Mouse (Mus musculus): ENCODE results near the gene Agbl2. TPM values are rescaled to one million over a fixed set of nuclear protein-coding genes. Genes with fewer than 3 reads are reported as not detected.

The Agbl2 gene
- total RNA-seq, 2 experiments from 2014 or later: 0.37 to 0.82 TPM

- DNase-seq (ENCODE audit: low spot score in 2 of 2): no peak
- intact Hi-C loops (cut with DNase I): no loop called here
Observed at GRCm38 (mm10) chr2:90861486-90861885, 79.0 kb downstream of the Agbl2 start.

DNA sequence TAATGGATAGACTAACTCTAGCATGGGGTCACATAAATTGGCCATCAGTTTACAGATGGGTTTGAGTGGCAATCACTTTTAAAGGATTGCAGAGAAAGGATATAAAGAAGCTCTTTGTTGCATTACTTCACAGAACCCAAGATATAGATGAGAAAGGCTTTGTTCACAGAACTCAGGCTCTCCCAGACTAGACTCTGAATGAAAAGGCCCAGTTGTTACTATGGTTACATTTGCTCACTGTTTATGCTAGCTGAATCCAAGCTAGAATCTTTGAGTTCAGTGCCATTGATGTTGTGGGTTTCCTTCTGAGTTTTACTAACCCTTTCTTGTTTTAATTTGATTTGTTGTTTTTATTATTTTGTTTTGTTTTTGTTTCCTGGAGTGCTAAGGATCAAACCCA is 81.7 kb downstream of the Agbl2 start:
- no peak for DNase-seq (ENCODE audit: low spot score in 2 of 2)
- intact Hi-C loops (cut with DNase I): no loop called here

DNA sequence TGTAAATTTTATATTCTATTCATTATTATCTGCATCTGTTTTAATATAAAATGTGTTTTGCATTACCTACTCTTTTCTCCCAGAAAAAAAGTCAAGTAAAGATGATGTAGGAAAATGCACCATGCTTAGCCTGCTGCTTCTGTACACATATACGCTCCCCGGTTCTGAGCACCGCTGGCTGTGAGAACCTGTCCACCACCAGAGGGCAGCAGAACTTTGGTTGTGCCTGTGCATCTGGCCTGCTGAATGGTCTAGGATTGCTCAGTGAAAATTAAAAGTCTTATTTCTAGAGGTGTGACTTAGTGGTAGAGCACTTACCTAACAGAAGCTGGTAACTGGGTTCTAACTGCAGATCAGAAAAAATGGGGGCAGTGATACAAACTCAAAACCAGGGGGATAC is 84.0 kb downstream of the Agbl2 start:
- peak; percentile 81 to 89 for DNase-seq (ENCODE audit: low spot score in 2 of 2)

DNA sequence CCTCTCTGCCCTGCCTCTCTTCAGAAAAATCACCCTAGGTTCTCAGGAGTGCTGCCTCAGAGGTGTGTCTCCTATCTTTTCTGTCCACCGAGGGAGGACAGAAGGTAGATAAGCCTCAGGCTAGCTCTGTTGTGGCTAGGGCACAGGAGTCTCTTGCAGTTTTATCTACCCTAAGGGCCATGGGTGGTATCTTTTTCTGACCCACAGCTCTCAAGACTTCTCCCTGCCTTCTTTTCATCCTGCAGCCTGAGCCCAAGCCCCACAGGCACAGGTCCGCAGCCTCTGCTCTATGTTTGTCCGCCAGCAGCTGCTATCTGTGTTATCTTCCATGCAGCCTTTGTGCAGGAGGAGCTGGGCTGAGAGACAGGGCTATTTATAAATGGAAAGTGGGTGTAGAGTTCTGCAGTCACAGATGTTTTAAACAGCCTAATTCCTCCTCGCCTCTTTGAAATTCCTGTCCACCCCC is 87.6 kb downstream of the Agbl2 start:
- intact Hi-C loops (cut with DNase I): loop anchor here (2.0 to 10.0 kb wide), 2 partner anchors 17 to 95 kb away; no protein-coding TSS in a partner anchor

More for the DNA sequence above, 84.0 kb downstream of the Agbl2 start:
- intact Hi-C loops (cut with DNase I): loop anchor here (2.0 to 5.0 kb wide), 2 partner anchors 194 to 236 kb away; no protein-coding TSS in a partner anchor

DNA sequence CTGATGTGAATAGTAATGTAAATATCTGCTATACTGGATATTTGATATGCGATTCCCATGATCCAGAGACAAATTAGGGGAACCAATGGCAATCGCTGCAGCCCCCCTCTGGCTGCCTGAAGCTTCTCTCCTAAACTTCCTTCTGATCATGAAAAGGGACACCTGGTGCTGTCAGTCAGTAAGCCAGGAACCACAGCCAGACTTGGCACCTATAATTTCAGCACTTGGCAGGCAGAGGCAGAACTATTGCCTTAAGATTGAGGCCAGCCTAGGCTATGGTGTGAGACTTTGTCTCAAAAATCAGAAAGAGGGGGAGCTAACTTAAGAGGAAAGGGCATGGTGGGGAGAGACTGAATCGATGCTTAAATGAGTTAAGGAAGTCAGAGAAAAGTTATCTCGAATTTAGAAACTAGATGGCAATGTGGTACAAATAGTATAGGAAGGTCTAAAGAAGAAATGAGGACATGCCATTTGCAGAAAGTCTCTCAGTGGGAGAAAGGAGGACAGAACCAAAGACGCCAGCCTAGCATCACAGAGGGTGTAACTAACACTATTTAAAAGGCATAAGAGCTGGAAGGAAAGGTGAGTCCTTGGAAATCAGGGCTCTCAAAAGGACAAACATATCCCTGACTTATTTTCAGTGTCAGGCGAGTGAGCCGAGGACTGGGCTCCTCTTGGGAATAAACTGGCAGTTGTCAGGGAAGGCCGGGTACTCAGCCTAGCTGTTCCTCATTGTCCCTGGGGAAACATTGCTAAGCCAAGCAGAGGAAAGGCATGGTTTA is 88.8 kb downstream of the Agbl2 start:
- no peak for DNase-seq (ENCODE audit: low spot score in 2 of 2)
- intact Hi-C loops (cut with DNase I): loop anchor here (2.0 to 10.0 kb wide), 2 partner anchors 15 to 93 kb away; no protein-coding TSS in a partner anchor

More for the DNA sequence above, 87.6 kb downstream of the Agbl2 start:
- DNase-seq (ENCODE audit: low spot score in 2 of 2): peak; percentile 62 to 67

GRCm38 (mm10) chr2:90874025-90874424 is 91.5 kb downstream of the Agbl2 start:
- intact Hi-C loops (cut with DNase I): loop anchor here (10.0 kb wide), 1 partner anchor 91 kb away; no protein-coding TSS in a partner anchor

GRCm38 (mm10) chr2:90875239-90875638 is 92.7 kb downstream of the Agbl2 start:
- intact Hi-C loops (cut with DNase I): loop anchor here (10.0 kb wide), 1 partner anchor 90 kb away; no protein-coding TSS in a partner anchor
- DNase-seq (ENCODE audit: low spot score in 2 of 2): no peak

More at GRCm38 (mm10) chr2:90874025-90874424, 91.5 kb downstream of the Agbl2 start:
- DNase-seq (ENCODE audit: low spot score in 2 of 2): no peak

DNA sequence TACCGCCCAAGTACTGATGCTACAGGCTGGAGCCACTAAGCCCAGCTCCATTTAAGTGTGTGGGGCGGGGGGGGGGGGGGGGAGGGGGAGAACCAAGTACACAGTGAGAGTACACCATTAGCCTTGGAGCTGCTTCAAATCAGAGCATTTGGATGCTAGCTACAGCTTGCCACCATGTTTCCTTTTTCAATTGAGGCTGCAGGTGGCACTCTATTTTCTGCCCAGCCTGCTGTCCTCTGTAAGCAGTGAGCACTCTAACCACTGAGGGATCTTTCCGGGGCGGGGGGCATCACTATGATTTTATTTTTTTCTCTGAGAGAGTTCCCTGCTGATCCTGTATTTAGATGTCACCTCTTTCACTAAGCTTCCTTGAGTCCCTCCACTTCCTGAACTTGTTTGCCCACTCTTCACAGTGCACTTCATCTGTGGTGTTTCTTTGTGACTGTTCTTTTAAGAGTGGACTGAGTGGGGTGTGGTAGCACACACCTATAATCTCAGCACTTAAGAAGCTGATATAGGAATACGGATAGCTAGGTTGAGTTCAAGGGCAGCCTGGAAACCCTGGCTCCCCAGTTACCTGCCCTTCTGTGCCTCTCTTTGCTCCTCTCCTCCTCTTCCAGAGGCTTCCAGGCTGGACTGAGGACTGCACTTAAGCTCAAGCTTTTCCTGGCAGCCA is 95.2 kb downstream of the Agbl2 start:
- intact Hi-C loops (cut with DNase I): loop anchor here (10.0 kb wide), 1 partner anchor 87 kb away; no protein-coding TSS in a partner anchor
- DNase-seq (ENCODE audit: low spot score in 2 of 2): no peak

DNA sequence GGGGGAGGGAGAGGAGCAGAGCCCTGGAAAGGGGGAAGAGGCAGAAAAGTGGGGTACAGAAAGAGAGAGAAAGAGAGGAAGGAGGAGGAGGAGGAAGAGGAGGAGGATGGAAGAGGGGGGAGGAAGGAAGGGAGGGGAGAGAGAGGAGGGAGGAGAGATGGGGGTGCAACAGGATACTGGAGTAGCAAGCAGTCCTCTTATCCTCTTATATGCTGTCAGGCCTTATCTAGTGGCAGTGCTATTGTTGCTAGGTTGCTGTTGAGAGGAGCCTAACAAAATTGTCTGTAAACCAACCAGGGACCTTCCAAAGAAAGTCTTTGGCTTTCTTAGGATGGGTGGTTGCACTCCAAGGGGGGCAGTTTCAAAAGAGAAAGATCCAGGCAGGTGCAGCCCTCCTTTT is 96.9 kb downstream of the Agbl2 start:
- intact Hi-C loops (cut with DNase I): loop anchor here (10.0 kb wide), 1 partner anchor 85 kb away; no protein-coding TSS in a partner anchor
- no peak for DNase-seq (ENCODE audit: low spot score in 2 of 2)

GRCm38 (mm10) chr2:90880144-90880785 is 97.7 kb downstream of the Agbl2 start:
- DNase-seq (ENCODE audit: low spot score in 2 of 2): no peak
- intact Hi-C loops (cut with DNase I): no loop called here

- intact Hi-C loops (cut with DNase I): no loop called here
- no peak for DNase-seq (ENCODE audit: low spot score in 2 of 2)
Observed at GRCm38 (mm10) chr2:90881824-90882223, 99.3 kb downstream of the Agbl2 start.

Other genes starting within 250 kb of the Agbl2 start
- 100 to 1,000 TPM; 112 to 118 TPM for gene Ptprj, start 202.1 kb upstream of the Agbl2 start, total RNA-seq (2021)
- 10 to 100 TPM; 18.2 to 20.5 TPM for gene Nup160, start 105.5 kb upstream of the Agbl2 start, total RNA-seq (2021)
- gene Fnbp4, start 37.4 kb upstream of the Agbl2 start, total RNA-seq (2021): 10 to 100 TPM; 47.1 to 68.6 TPM
- gene Mtch2, start 64.4 kb downstream of the Agbl2 start, total RNA-seq (2021): 100 to 1,000 TPM in 1 of 2 experiments, 10 to 100 TPM in 1; 97.5 to 124 TPM
- 100 to 1,000 TPM; 279 to 315 TPM for gene C1qtnf4, start 103.1 kb downstream of the Agbl2 start, total RNA-seq (2021)
- 10 to 100 TPM; 39.6 to 39.8 TPM for gene Kbtbd4, start 122.0 kb downstream of the Agbl2 start, total RNA-seq (2021)
- gene Ndufs3, start 122.1 kb downstream of the Agbl2 start, total RNA-seq (2021): 100 to 1,000 TPM; 229 to 240 TPM
- 100 to 1,000 TPM; 145 to 163 TPM for gene Celf1, start 157.7 kb downstream of the Agbl2 start, total RNA-seq (2021)